20 mouse cellular contexts compared by ENCODE assay signal in the genomic region with DNA sequence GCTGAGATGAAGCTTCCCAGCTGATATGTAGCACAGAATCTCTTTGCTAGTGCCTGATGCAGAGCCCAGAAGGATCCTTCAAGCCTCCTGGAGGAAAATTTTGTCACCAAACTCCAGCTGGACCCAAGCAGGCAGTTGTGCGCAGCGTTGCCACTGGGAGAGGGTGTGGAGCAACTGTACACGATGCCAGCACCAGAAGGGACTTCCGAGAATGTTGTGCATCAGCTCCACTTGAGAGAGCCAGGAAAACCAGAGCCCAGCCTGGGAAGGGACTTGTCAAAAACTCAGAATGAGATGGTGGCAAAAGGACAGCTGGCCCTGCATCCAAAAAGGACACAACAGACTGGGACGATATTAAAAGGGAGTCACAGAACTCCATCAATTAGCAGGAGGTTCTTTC. TPM values are rescaled to one million over a fixed set of nuclear protein-coding genes. Genes with fewer than 3 reads are reported as not detected.
DNase-seq lines count a peak whose midpoint lies in the region; TF ChIP-seq lines count a peak whose summit lies in the region.
"Had no signal": no experiment of that assay in that cellular context is flagged by ENCODE, and none has a peak within 500 bp of the region (broad histone marks: within the 10 kb centered on the region; RNA-seq: fewer than 3 reads in every experiment).

No protein-coding gene starts in this region.

- peak; percentile 5; the same call in 1 of the 2 replicates for TF ChIP-seq CTCF in gastrocnemius, adult 2 months (IDR thresholded peaks at IDR 0.05)
- TF ChIP-seq CTCF in liver, adult 2 months (IDR thresholded peaks at IDR 0.05; ENCODE audit: low read depth, low read length), result no peak

- 84% methylated on average over 5 of the region's 5 CpGs for WGBS in liver, adult 2 months

- peak; percentile 28 for DNase-seq in gastrocnemius, adult 2 months
- no peak for DNase-seq in gastrocnemius, adult 18-20 months (ENCODE audit: low spot score)
- no peak for DNase-seq in liver, adult 2 months (ENCODE audit: extremely low read depth, low read depth, low spot score)
- no peak for DNase-seq in liver
- DNase-seq in layer of hippocampus, adult 8-10 months (ENCODE audit: low spot score in 2 of 2), result peak; percentile 23 to 43
- DNase-seq in lung, postnatal 36 days, result peak; percentile 15
- DNase-seq in T-cell, adult 2 months (ENCODE audit: low spot score), result no peak
- DNase-seq: cerebellum, adult 9-10 months; gastrocnemius, postnatal 36 days; kidney, postnatal 4 days; thymus, postnatal 25 days had no signal

- H3K4me1 ChIP-seq in liver, adult 2 months (ENCODE audit: control insufficient read depth, insufficient read depth, low read length), result no peaks in the 10 kb centered on the region
- H3K4me1 ChIP-seq: embryonic facial prominence, embryonic 12.5 days; limb, embryonic 10.5 days; liver, embryonic 12.5 days had no signal

- no peak for TF ChIP-seq POLR2A in liver, adult 2 months (IDR thresholded peaks at IDR 0.05; ENCODE audit: extremely low read depth, insufficient read depth, low read length)

- intact Hi-C loops in gastrocnemius, adult 2 months (cut with DNase I), result loop anchor here (10.0 kb wide), 1 partner anchor 323 kb away; no protein-coding TSS in a partner anchor

- no peaks in the 10 kb centered on the region for H3K36me3 ChIP-seq in liver, adult 2 months (ENCODE audit: control insufficient read depth, insufficient read depth, low read length)
- H3K36me3 ChIP-seq: liver, embryonic 12.5 days; midbrain, embryonic 12.5 days had no signal

- H3K27ac ChIP-seq in gastrocnemius, adult 2 months, result peak overlapping the region; percentile 28; the same call in 1 of the 2 replicates
- H3K27ac ChIP-seq in liver, adult 2 months (replicated peaks; ENCODE audit: insufficient read depth, low read depth, low read length), result peak overlapping the region; percentile 35; the same call in 1 of the 2 replicates
- H3K27ac ChIP-seq: embryonic facial prominence, embryonic 12.5 days; heart, embryonic 13.5 days; left cerebral cortex, adult 2 months; limb, embryonic 10.5 days; liver, embryonic 12.5 days; macrophage; midbrain, embryonic 12.5 days had no signal

- no peak overlapping the region for H3K9ac ChIP-seq in liver, adult 2 months (ENCODE audit: low read depth, low read length)
- H3K9ac ChIP-seq: embryonic facial prominence, embryonic 12.5 days; heart, embryonic 13.5 days; liver, embryonic 12.5 days; midbrain, embryonic 12.5 days had no signal

- H3K4me3 ChIP-seq in gastrocnemius, adult 2 months, result no peak overlapping the region
- no peak overlapping the region for H3K4me3 ChIP-seq in liver, adult 2 months (ENCODE audit: insufficient read depth, low read depth, low read length)
- H3K4me3 ChIP-seq: embryonic facial prominence, embryonic 12.5 days; erythroblast, embryonic 14.5 days; heart, embryonic 13.5 days; left cerebral cortex, adult 2 months; limb, embryonic 10.5 days; liver, embryonic 12.5 days; midbrain, embryonic 12.5 days had no signal

- H3K79me2 ChIP-seq in liver, adult 2 months (ENCODE audit: control insufficient read depth, insufficient read depth, low read length), result no peaks in the 10 kb centered on the region

- H3K27me3 ChIP-seq in liver, adult 2 months (ENCODE audit: control insufficient read depth, insufficient read depth, low read length), result no peaks in the 10 kb centered on the region
- H3K27me3 ChIP-seq: embryonic facial prominence, embryonic 12.5 days; heart, embryonic 13.5 days; liver, embryonic 12.5 days; midbrain, embryonic 12.5 days had no signal

RNA-seq across cellular contexts. Expression of a gene that starts 32.5 kb away (rescaled TPM):
- 1 to 10 TPM; 3.0 to 6.0 TPM for total RNA-seq in gastrocnemius, adult 2 months (2021)
- 1 to 10 TPM; 3.6 to 4.0 TPM for total RNA-seq in gastrocnemius, adult 18-20 months (2021)
- 1.0 and 1.4 TPM in 2 replicates for total RNA-seq in liver, adult 2 months (2014; rRNA removed)
- 0.92 and 1.0 TPM in 2 replicates for polyA plus RNA-seq in liver, adult 2 months (2012; rRNA removed)
- total RNA-seq in layer of hippocampus, adult 8-10 months (2022), result 10 to 100 TPM; 66.2 to 85.4 (median 78.1) TPM
- total RNA-seq: hematopoietic stem cell, adult 5-6 weeks had no signal
- polyA plus RNA-seq: erythroblast, embryonic 14.5 days had no signal

Comparison
In these comparisons a context has a peak if more than half of its experiments do, and no peak if none do; other contexts are left out.
1. DNase-seq: peak in gastrocnemius, adult 2 months (single experiment), layer of hippocampus, adult 8-10 months (2 of 2) and lung, postnatal 36 days (single experiment); none in gastrocnemius, adult 18-20 months (single experiment), liver, adult 2 months (single experiment), liver (single experiment) and T-cell, adult 2 months (single experiment).
2. RNA of a gene that starts 32.5 kb away (total RNA-seq): 66.2 to 85.4 TPM in layer of hippocampus, adult 8-10 months; 3.0 to 6.0 TPM in gastrocnemius, adult 2 months, 3.6 to 4.0 TPM in gastrocnemius, adult 18-20 months and 1.0 to 1.4 TPM in liver, adult 2 months; every median in the first group is over 4 times any median in the second.